Mouse (Mus musculus) limb, embryonic 15.5 days (tissue): Measurements from ENCODE around the gene Il6ra. TPM values are rescaled to one million over a fixed set of nuclear protein-coding genes. Genes with fewer than 3 reads are reported as not detected.

Experiments used
- ATAC-seq: fragments of 200-750 bp; cut with Nextera tagmentation; 2 replicates; pipeline ENCODE4 v1.8.0; 2017; ENCODE audit warnings: low read depth, moderate TSS enrichment; ENCODE audit not compliant: insufficient number of reproducible peaks, low FRiP score, low TSS enrichment
- H3K27ac ChIP-seq: fragments of 300-500 bp; sonication (generic); 2 replicates; pipeline ENCODE4 v1.5.1; 2015; ENCODE audit warnings: moderate library complexity, mild to moderate bottlenecking, inconsistent platforms
- H3K27me3 ChIP-seq: fragments of 300-500 bp; sonication (generic); 2 replicates; pipeline ENCODE4 v1.6.1; 2015; ENCODE audit warnings: inconsistent platforms
- H3K36me3 ChIP-seq: fragments of 300-500 bp; sonication (generic); 2 replicates; pipeline ENCODE4 v1.6.1; 2015; ENCODE audit warnings: inconsistent platforms
- H3K4me1 ChIP-seq: fragments of 300-500 bp; sonication (generic); 2 replicates; pipeline ENCODE4 v1.6.1; 2015; ENCODE audit warnings: inconsistent platforms
- H3K4me2 ChIP-seq: fragments of 300-500 bp; sonication (generic); 2 replicates; pipeline ENCODE4 v1.6.1; 2015; ENCODE audit warnings: mild to moderate bottlenecking, inconsistent platforms
- H3K4me3 ChIP-seq: fragments of 300-500 bp; sonication (generic); 2 replicates; pipeline ENCODE4 v1.5.1; 2015; ENCODE audit warnings: mild to moderate bottlenecking, inconsistent platforms
- H3K9ac ChIP-seq: fragments of 300-500 bp; sonication (generic); 2 replicates; pipeline ENCODE4 v1.6.1; 2015; ENCODE audit warnings: inconsistent platforms
- H3K9me3 ChIP-seq: fragments of 300-500 bp; sonication (generic); 2 replicates; pipeline ENCODE4 v1.6.1; 2016; ENCODE audit warnings: inconsistent platforms
- WGBS: fragments of 180-500 bp; shearing (Covaris S2); methylation state at CpG from one replicate; pipeline ENCODE4 v1.1.7; 2015; 5-methylcytosine and 5-hydroxymethylcytosine counted together
- polyA plus RNA-seq: library from polyadenylated mRNA; unstranded; fragments of >200 nt; fragmentation: Nextera tagmentation; extraction: Ambion mirVana; gene quantifications from 2 replicates; pipeline ENCODE4 v1.2.1, GENCODE M21; 2015

The Il6ra gene
- polyA plus RNA-seq, 1 experiment from 2014 or later, result 2.9 TPM

GRCm38 (mm10) chr3:89907846-89908245 is 5.2 kb downstream of the Il6ra start:
- Histone ChIP-seq H3K27ac (no peak overlapping the region), H3K4me1 (peaks cover 10% of the 10 kb centered on the region), H3K36me3 (no peaks in the 10 kb centered on the region), H3K4me3 (no peak overlapping the region), H3K4me2 (no peak overlapping the region), H3K27me3 (peaks cover 8% of the 10 kb centered on the region; the same call in 1 of the 2 replicates), H3K9me3 (no peaks in the 10 kb centered on the region), H3K9ac (no peak overlapping the region)
- 79% methylated on average over 3 of the region's 3 CpGs for WGBS
- no peak for ATAC-seq

DNA sequence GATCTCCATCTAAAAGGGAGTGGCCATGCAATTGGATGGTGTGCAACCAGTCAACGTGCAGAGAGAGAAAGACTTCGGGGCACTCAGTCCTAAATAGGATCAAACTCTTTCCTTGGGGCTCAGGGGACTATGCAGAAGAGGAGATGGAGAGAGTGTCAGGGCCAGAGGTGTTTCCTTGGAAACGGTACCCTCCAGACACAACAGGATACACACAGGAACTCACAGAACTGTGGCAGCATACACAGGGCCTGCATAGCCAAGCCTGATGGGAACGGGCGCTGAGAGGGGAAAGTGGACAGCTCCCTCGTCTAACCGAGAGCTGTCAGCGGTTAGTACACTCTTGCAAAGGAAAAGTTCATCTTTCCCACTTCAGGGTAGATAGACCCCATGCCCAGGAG is 13.5 kb downstream of the Il6ra start:
- Histone ChIP-seq H3K4me3 (no peak overlapping the region), H3K9ac (no peak overlapping the region), H3K27me3 (no peaks in the 10 kb centered on the region), H3K4me1 (peaks cover 11% of the 10 kb centered on the region), H3K4me2 (no peak overlapping the region), H3K27ac (peak overlapping the region; percentile 63; the same call in 1 of the 2 replicates), H3K9me3 (no peaks in the 10 kb centered on the region), H3K36me3 (no peaks in the 10 kb centered on the region)
- 69% methylated on average over 8 of the region's 8 CpGs for WGBS
- ATAC-seq, result no peak

- Histone ChIP-seq H3K9me3 (no peaks in the 10 kb centered on the region), H3K36me3 (no peaks in the 10 kb centered on the region), H3K9ac (no peak overlapping the region), H3K27ac (peak overlapping the region; percentile 63; the same call in 1 of the 2 replicates), H3K4me1 (peaks cover 11% of the 10 kb centered on the region), H3K4me2 (no peak overlapping the region), H3K27me3 (no peaks in the 10 kb centered on the region), H3K4me3 (no peak overlapping the region)
- no peak for ATAC-seq
- 56% methylated on average over 5 of the region's 5 CpGs for WGBS
Measured at GRCm38 (mm10) chr3:89898870-89899510, 14.0 kb downstream of the Il6ra start.

DNA sequence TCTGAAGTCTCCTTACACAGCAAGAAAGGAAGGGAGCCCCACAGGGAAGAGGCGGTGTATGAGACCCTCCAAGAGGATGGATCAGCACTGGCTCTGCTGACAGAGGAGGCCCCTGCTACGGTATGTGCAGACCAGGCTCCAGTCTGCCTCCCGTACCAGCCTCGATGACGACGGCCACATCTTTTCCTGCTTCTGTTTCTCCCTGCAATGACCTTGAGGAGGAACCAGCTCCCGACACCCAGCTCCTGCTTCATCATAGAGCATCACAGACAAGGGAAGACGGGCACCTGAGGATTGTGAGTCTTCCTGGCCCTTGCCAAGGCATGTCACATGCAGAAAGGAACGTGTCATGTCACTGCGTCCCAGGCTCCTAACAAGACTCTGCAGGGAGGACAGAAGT is 15.0 kb downstream of the Il6ra start:
- Histone ChIP-seq H3K9me3 (no peaks in the 10 kb centered on the region), H3K4me1 (peaks cover 11% of the 10 kb centered on the region), H3K27ac (peak overlapping the region; percentile 63), H3K9ac (no peak overlapping the region), H3K4me3 (no peak overlapping the region), H3K36me3 (no peaks in the 10 kb centered on the region), H3K4me2 (no peak overlapping the region), H3K27me3 (no peaks in the 10 kb centered on the region)
- WGBS, result 56% methylated on average over 10 of the region's 10 CpGs
- no peak for ATAC-seq

GRCm38 (mm10) chr3:89897204-89897796 is 15.7 kb downstream of the Il6ra start:
- Histone ChIP-seq H3K9me3 (no peaks in the 10 kb centered on the region), H3K9ac (no peak overlapping the region), H3K4me2 (no peak overlapping the region), H3K4me1 (peaks cover 11% of the 10 kb centered on the region), H3K36me3 (no peaks in the 10 kb centered on the region), H3K27me3 (no peaks in the 10 kb centered on the region), H3K27ac (peak overlapping the region; percentile 63), H3K4me3 (no peak overlapping the region)
- ATAC-seq, result 0 out of 2 replicates have a peak, but pooled peaks have one; percentile 30
- WGBS, result 64% methylated on average over 8 of the region's 8 CpGs

DNA sequence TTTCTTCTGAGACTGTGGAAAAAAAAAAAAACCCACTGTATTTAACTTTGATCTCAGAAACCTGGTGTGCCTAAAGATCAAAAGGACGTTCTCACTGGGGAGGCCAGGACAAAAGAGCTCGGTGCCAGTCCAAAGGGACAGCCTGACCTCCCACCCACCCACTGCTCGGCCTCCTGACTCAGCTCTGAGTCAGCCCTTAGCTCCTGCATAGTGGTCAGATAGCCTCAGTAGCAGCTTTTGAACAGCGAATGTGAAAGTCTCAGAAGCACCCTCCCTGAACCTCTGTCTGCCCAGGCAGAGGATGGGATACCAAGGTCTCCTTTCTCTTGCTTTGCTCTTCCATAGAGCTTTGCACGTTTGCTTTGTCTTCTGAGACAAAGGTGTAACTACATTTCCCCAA is 16.4 kb downstream of the Il6ra start:
- no peak for ATAC-seq
- Histone ChIP-seq H3K4me3 (no peak overlapping the region), H3K27me3 (no peaks in the 10 kb centered on the region), H3K4me2 (no peak overlapping the region), H3K36me3 (no peaks in the 10 kb centered on the region), H3K9ac (no peak overlapping the region), H3K9me3 (no peaks in the 10 kb centered on the region), H3K27ac (no peak overlapping the region), H3K4me1 (peaks cover 11% of the 10 kb centered on the region)
- WGBS, result 28% methylated on average over 5 of the region's 5 CpGs

DNA sequence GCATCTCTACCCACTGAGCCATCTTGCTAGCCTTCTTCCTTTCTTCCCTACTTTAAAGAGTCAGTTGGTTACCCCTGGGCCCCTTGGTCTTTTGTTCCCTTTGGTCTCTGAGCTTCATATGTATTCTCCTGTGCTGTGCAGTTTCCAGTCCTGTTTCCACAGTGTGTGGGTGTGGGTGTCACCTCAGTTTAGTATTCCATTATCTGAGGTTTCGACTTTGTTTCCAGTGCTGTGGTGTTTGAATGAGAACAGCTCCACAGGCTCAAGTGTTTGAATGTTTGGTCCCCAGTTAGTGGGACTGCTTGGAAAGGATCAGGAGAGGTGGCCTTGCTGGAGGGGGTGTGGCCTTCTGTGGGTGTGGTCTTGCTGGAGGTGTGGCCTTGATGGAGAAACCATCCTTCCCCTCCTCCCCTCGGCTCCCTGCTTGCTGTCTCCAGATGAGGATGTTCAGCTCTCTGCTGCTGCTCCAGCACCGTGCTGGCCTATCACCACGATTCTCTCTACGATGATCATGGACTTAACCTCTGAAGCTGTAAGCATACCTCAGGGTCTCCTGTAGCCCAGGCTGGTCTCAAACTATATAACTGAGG is 20.4 kb downstream of the Il6ra start:
- Histone ChIP-seq H3K4me2 (no peak overlapping the region), H3K36me3 (no peaks in the 10 kb centered on the region), H3K9ac (no peak overlapping the region), H3K9me3 (no peaks in the 10 kb centered on the region), H3K4me1 (peaks cover 18% of the 10 kb centered on the region), H3K4me3 (no peak overlapping the region), H3K27me3 (no peaks in the 10 kb centered on the region), H3K27ac (no peak overlapping the region)
- ATAC-seq, result no peak
- WGBS, result 84% methylated on average over 5 of the region's 5 CpGs

- Histone ChIP-seq H3K9me3 (no peaks in the 10 kb centered on the region), H3K4me2 (no peak overlapping the region), H3K4me3 (no peak overlapping the region), H3K27me3 (no peaks in the 10 kb centered on the region), H3K9ac (no peak overlapping the region), H3K36me3 (no peaks in the 10 kb centered on the region), H3K4me1 (peaks cover 18% of the 10 kb centered on the region), H3K27ac (no peak overlapping the region)
- ATAC-seq, result no peak
Measured at GRCm38 (mm10) chr3:89891696-89892095, 21.3 kb downstream of the Il6ra start.

DNA sequence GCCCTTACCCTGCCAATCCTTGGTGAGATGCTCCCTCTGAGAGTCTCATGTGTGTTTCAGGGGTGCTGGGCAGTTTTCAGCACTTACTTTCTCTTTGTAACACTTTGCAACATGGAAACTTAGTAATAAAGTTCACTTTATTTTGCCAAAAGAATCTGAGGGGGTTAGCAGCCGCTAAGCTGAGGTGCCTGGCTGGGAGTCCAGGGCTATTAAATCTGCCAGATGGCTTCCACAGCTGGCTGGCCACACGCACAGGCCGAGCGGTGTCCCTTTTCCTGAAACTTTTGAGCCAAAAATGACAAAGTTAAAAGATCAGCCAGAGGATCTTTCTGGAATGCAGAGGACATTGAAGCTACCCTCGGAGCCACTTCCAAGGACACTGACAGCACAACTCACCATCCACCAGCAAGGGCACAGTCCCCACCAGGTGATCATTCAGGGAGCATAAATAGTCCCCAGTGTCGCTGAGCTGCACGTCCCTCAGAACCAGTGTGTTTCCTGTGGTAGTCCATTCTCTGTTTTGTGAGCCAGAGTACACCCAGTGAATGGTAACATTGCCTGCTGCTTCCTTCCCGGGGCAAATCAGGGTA is 23.1 kb downstream of the Il6ra start:
- H3K9ac ChIP-seq, result no peak overlapping the region
- no peak overlapping the region for H3K4me3 ChIP-seq
- H3K27ac ChIP-seq, result peak overlapping the region; percentile 33; the same call in 1 of the 2 replicates
- 30% methylated on average over 8 of the region's 8 CpGs for WGBS
- H3K4me1 ChIP-seq, result peaks cover 17% of the 10 kb centered on the region
- H3K9me3 ChIP-seq, result no peaks in the 10 kb centered on the region
- ATAC-seq, result no peak; the same call in 1 of the 2 replicates
- H3K4me2 ChIP-seq, result no peak overlapping the region
- no peaks in the 10 kb centered on the region for H3K36me3 ChIP-seq
- H3K27me3 ChIP-seq, result no peaks in the 10 kb centered on the region

GRCm38 (mm10) chr3:89887582-89888230 is 25.3 kb downstream of the Il6ra start:
- peaks cover 18% of the 10 kb centered on the region for H3K4me1 ChIP-seq
- no peaks in the 10 kb centered on the region for H3K27me3 ChIP-seq
- no peak overlapping the region for H3K4me2 ChIP-seq
- ATAC-seq, result no peak
- H3K36me3 ChIP-seq, result no peaks in the 10 kb centered on the region
- WGBS, result 86% methylated on average over 7 of the region's 7 CpGs
- no peak overlapping the region for H3K27ac ChIP-seq
- no peak overlapping the region for H3K4me3 ChIP-seq
- H3K9ac ChIP-seq, result no peak overlapping the region
- H3K9me3 ChIP-seq, result no peaks in the 10 kb centered on the region

GRCm38 (mm10) chr3:89885766-89886165 is 27.2 kb downstream of the Il6ra start:
- 93% methylated on average over 11 of the region's 11 CpGs for WGBS
- Histone ChIP-seq H3K27me3 (no peaks in the 10 kb centered on the region), H3K4me3 (no peak overlapping the region), H3K9me3 (no peaks in the 10 kb centered on the region), H3K4me2 (no peak overlapping the region), H3K36me3 (no peaks in the 10 kb centered on the region), H3K4me1 (peaks cover 23% of the 10 kb centered on the region), H3K27ac (no peak overlapping the region), H3K9ac (no peak overlapping the region)
- no peak for ATAC-seq
